Mouse (Mus musculus) stomach, postnatal 0 days (tissue): ENCODE results near the gene Immp2l.

Source experiments
- CTCF ChIP-seq: IDR thresholded peaks from 2 replicates; pipeline ENCODE4 v1.5.1; 2016; ENCODE audit warnings: antibody characterized with exemption, low read depth, mild to moderate bottlenecking, moderate library complexity
- EP300 ChIP-seq: optimal IDR thresholded peaks from 2 replicates; pipeline ENCODE3; 2016; ENCODE audit warnings: antibody characterized with exemption

DNA sequence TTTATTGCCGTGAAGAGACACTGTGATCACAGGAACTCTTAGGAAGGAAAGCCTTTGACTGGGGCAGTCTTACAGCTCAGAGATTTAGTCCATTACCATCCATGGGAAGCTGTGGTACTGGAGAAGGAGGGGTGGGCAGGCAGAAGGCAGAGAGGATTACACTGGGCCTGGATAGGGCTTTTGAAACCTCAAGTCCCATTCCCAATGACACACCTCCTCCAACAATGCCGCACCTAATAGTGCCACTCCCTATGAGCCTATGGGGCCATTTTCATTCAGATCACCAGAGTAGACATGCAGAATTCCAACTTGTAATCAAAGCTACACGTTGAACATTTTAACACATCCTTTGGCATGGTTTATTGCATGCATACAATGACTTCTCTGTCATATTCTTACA lies 29.0 kb downstream of the Immp2l start:
- no peak for TF ChIP-seq EP300
- no peak for TF ChIP-seq CTCF
